Mouse (Mus musculus) spleen, adult 2 months (tissue): Measurements from ENCODE around the gene Papss1. TPM values are rescaled to one million over a fixed set of nuclear protein-coding genes. Genes with fewer than 3 reads are reported as not detected.
"Not testable (repeated sequence)": the region's sequence is repeated elsewhere in the genome, so short reads cannot be mapped to it uniquely, and the experiment has no call there.

Experiments used
- DNase-seq, 2 experiments: peaks; one replicate each; pipeline versions ENCODE4 v3.0.0 to v3.0.0-alpha.2; 2012 to 2021; ENCODE audit warnings: low spot score in 2 of 2, low read depth in 1 of 2
- H3K27ac ChIP-seq: fragments of 200-500 bp; 2 replicates; pipeline ENCODE4 v1.5.1; 2012; ENCODE audit warnings: low read length, inconsistent platforms; ENCODE audit not compliant: insufficient read depth
- H3K27me3 ChIP-seq: fragments of 200-500 bp; 2 replicates; pipeline ENCODE4 v1.6.1; 2012; ENCODE audit warnings: mild to moderate bottlenecking, moderate library complexity, low read length, inconsistent platforms; ENCODE audit not compliant: control insufficient read depth, insufficient read depth
- H3K36me3 ChIP-seq: fragments of 200-500 bp; 2 replicates; pipeline ENCODE4 v1.6.1; 2012; ENCODE audit warnings: mild to moderate bottlenecking, low read length, inconsistent platforms; ENCODE audit not compliant: control insufficient read depth, insufficient read depth
- H3K4me1 ChIP-seq: fragments of 200-500 bp; 2 replicates; pipeline ENCODE4 v1.6.1; 2011; ENCODE audit warnings: inconsistent platforms; ENCODE audit not compliant: control insufficient read depth, insufficient read depth, insufficient read length
- H3K4me3 ChIP-seq: fragments of 200-500 bp; 2 replicates; pipeline ENCODE4 v1.5.1; 2011; ENCODE audit warnings: mild to moderate bottlenecking, inconsistent platforms; ENCODE audit not compliant: insufficient read depth, insufficient read length; ENCODE audit errors: extremely low read depth
- CTCF ChIP-seq: fragments of 200-500 bp; IDR thresholded peaks from 2 replicates; pipeline ENCODE4 v1.5.1; 2011; ENCODE audit warnings: mild to moderate bottlenecking, inconsistent platforms; ENCODE audit not compliant: insufficient read depth, insufficient read length, insufficient replicate concordance; ENCODE audit errors: extremely low read depth
- POLR2A ChIP-seq: fragments of 200-500 bp; IDR thresholded peaks from 2 replicates; pipeline ENCODE4 v1.6.1; 2011; ENCODE audit warnings: low read depth, low read length, inconsistent platforms
- WGBS: fragments of 180-500 bp; shearing (Covaris S2); methylation state at CpG from one replicate; pipeline ENCODE4 v1.1.7; 2018; 5-methylcytosine and 5-hydroxymethylcytosine counted together
- polyA plus RNA-seq: library from polyadenylated mRNA; depleted of rRNA; stranded (reverse); fragments of >200 nt; gene quantifications from 2 replicates; pipeline ENCODE4 v1.2.3, GENCODE M21; 2012

Gene Papss1
- polyA plus RNA-seq, 1 experiment: 10.6 TPM

DNA sequence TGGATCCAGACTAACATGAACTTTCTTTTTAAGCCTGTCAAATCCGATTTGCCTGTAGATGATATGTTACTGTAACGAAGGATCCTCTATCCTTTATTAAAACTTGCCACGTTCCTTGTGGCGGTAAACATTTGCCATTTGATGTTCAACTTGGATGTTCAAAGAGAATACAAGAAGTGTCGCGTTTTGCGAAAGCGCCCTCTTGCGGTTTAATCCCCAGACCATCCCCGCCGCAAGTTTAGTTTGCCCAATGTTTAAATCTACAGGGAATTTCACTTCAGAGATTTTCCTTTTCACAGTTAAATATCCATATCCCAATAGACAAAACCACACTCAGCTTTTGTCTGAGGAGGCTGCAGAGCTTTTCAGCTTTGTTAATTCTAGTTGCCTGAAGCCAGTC is 39.8 kb upstream of the Papss1 start:
- WGBS: 23% methylated on average over 11 of the region's 11 CpGs

GRCm38 (mm10) chr3:131525229-131525628 is 39.3 kb upstream of the Papss1 start:
- Histone ChIP-seq H3K36me3 (no peaks in the 10 kb centered on the region), H3K4me3 (no peak overlapping the region), H3K27me3 (no peaks in the 10 kb centered on the region), H3K27ac (no peak overlapping the region), H3K4me1 (no peaks in the 10 kb centered on the region)
- TF ChIP-seq CTCF: no peak
- TF ChIP-seq POLR2A: no peak
- 79% methylated on average over 3 of the region's 3 CpGs for WGBS
- DNase-seq: no peak

More for the DNA sequence above, 39.8 kb upstream of the Papss1 start:
- DNase-seq: no peak
- Histone ChIP-seq H3K27me3 (no peaks in the 10 kb centered on the region), H3K4me3 (no peak overlapping the region), H3K27ac (no peak overlapping the region), H3K4me1 (no peaks in the 10 kb centered on the region), H3K36me3 (no peaks in the 10 kb centered on the region)
- TF ChIP-seq CTCF (no peak), POLR2A (no peak)

DNA sequence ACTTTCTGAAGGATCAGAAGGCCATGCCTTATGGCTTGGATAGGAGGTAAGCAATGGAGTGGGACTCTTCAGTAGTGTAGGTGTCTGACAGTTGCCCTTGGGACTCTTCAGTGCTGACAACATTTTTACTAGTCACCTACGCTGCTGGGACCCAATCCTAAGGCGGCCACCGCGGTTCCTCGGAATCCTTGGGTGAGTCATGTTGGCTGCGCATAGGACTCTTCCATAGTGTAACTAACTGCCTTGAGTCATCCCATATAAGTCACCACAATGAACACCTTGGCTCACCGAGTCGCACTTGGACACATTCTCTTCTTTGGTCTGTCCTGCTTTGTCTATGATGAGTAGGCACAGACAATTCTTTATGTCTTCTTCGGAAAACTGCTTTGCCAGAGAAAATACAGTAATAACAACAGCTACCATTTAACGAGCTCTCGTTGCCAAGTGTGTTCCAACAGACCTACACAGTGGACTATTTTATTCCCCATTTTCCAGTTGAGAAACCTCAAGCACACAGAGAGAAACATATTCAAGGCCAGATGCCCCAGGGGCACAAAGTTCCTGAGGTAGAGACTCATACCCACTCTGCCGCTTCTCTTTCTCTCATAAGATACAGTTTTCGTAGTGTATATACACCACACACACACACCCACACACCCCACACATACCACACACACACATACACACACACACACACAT is 23.2 kb upstream of the Papss1 start:
- H3K36me3 ChIP-seq: no peaks in the 10 kb centered on the region
- no peak overlapping the region for H3K27ac ChIP-seq
- WGBS: 94% methylated on average over 13 of the region's 13 CpGs
- H3K27me3 ChIP-seq: no peaks in the 10 kb centered on the region
- H3K4me1 ChIP-seq: no peaks in the 10 kb centered on the region
- TF ChIP-seq POLR2A: no peak
- no peak for TF ChIP-seq CTCF
- H3K4me3 ChIP-seq: no peak overlapping the region
- DNase-seq: no peak

GRCm38 (mm10) chr3:131547562-131547961 is 17.0 kb upstream of the Papss1 start:
- 94% methylated on average over 17 of the region's 17 CpGs for WGBS
- not testable (repeated sequence) for H3K36me3 ChIP-seq, H3K27ac ChIP-seq, H3K4me1 ChIP-seq, H3K27me3 ChIP-seq, DNase-seq, H3K4me3 ChIP-seq

GRCm38 (mm10) chr3:131550046-131550445 is 14.5 kb upstream of the Papss1 start:
- Histone ChIP-seq H3K4me3 (no peak overlapping the region), H3K36me3 (no peaks in the 10 kb centered on the region), H3K27ac (no peak overlapping the region), H3K4me1 (no peaks in the 10 kb centered on the region), H3K27me3 (no peaks in the 10 kb centered on the region)
- TF ChIP-seq POLR2A: no peak
- no peak for TF ChIP-seq CTCF
- 82% methylated on average over 4 of the region's 4 CpGs for WGBS
- no peak for DNase-seq

DNA sequence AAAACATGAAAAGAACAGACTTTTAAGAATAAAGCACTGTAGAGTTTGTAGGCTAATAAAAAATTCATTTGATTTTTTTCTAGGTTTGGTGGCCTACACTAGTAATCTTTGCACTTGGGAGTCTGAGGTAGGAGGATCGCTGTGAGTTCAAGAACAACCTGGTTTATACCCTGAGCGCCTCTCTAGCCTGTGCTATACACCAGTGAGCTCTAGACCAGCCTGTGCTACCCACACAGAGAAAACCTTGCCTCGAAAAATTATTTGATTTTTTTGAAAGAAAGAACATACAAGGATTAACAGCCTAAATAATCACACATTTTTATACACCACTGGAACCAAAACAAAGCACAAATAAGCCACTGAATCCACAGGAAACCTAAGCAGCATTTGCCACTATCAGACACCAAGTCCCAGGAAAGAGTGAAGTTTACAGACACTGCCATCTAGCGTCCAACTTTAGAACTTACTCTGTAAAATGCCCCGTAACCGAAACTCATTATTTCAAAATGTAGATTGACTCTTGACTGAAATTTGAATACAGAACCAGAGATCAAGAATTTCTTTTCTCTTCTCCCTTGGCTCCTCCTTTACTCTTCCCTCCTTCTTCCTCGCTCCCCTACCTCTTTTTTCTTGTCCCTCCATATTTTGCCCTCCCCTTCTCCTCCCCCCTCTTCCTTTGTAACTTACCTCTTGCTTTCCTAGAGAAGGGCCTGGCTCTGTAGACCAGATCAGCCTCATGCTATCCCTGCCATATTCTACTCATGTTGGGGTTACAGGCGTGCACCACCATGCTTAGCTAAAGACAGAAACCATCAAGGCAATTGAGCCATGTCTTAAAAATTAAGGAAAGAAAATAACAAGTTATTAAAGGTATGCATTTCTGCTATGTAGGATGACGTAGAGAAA is 12.0 kb upstream of the Papss1 start:
- TF ChIP-seq POLR2A (no peak), CTCF (no peak)
- no peak overlapping the region for H3K4me3 ChIP-seq
- WGBS: 42% methylated on average over 9 of the region's 9 CpGs

GRCm38 (mm10) chr3:131555771-131556170 is 8.8 kb upstream of the Papss1 start:
- Histone ChIP-seq H3K27me3 (no peaks in the 10 kb centered on the region), H3K4me1 (no peaks in the 10 kb centered on the region; the same call in 1 of the 2 replicates), H3K4me3 (no peak overlapping the region), H3K36me3 (no peaks in the 10 kb centered on the region), H3K27ac (no peak overlapping the region)
- no peak for DNase-seq
- TF ChIP-seq CTCF (no peak), POLR2A (no peak)

More for the DNA sequence above, 12.0 kb upstream of the Papss1 start:
- Histone ChIP-seq H3K4me1 (no peaks in the 10 kb centered on the region), H3K36me3 (no peaks in the 10 kb centered on the region), H3K27me3 (no peaks in the 10 kb centered on the region), H3K27ac (no peak overlapping the region)
- DNase-seq: peak in 1 of 2 experiments; percentile 28
